Mouse (Mus musculus) cortical plate, adult 2 months (tissue): ENCODE measurements around the gene Zscan21. TPM values are rescaled to one million over a fixed set of nuclear protein-coding genes. Genes with fewer than 3 reads are reported as not detected.
"Not testable (repeated sequence)": the region's sequence is repeated elsewhere in the genome, so short reads cannot be mapped to it uniquely, and the experiment has no call there.

Experiments
- H3K27ac ChIP-seq: fragments of 200-500 bp; 2 replicates; pipeline ENCODE4 v1.5.1; 2012; ENCODE audit warnings: low read length, control low read depth, inconsistent platforms; ENCODE audit not compliant: insufficient read depth
- H3K4me1 ChIP-seq: fragments of 200-500 bp; 2 replicates; pipeline ENCODE4 v1.6.1; 2011; ENCODE audit warnings: low read length; ENCODE audit not compliant: control insufficient read depth, insufficient read depth
- H3K4me3 ChIP-seq: fragments of 200-500 bp; 2 replicates; pipeline ENCODE4 v1.5.1; 2011; ENCODE audit warnings: mild to moderate bottlenecking, low read length, control low read depth; ENCODE audit not compliant: insufficient read depth
- CTCF ChIP-seq: fragments of 200-500 bp; IDR thresholded peaks from 2 replicates; pipeline ENCODE4 v1.5.1; 2011; ENCODE audit warnings: mild to moderate bottlenecking, control low read depth, low read length; ENCODE audit not compliant: insufficient read depth; ENCODE audit errors: extremely low read depth
- POLR2A ChIP-seq: fragments of 200-500 bp; IDR thresholded peaks from 2 replicates; pipeline ENCODE4 v1.6.1; 2011; ENCODE audit warnings: mild to moderate bottlenecking, low read length, control low read depth; ENCODE audit not compliant: insufficient read depth; ENCODE audit errors: extremely low read depth
- polyA plus RNA-seq: library from polyadenylated mRNA; depleted of rRNA; stranded (reverse); fragments of >200 nt; gene quantifications from 2 replicates; pipeline ENCODE4 v1.2.3, GENCODE M21; 2012

Zscan21 gene
- polyA plus RNA-seq, 1 experiment: 18.2 TPM

- no peak overlapping the region for H3K27ac ChIP-seq
- TF ChIP-seq CTCF (no peak), POLR2A (no peak)
- no peaks in the 10 kb centered on the region for H3K4me1 ChIP-seq
- H3K4me3 ChIP-seq: no peak overlapping the region
These were observed 9.6 kb upstream of the Zscan21 start for GRCm38 (mm10) chr5:138107130-138107529.

- H3K4me3 ChIP-seq, H3K27ac ChIP-seq: not testable (repeated sequence)
These were observed 6.8 kb upstream of the Zscan21 start for GRCm38 (mm10) chr5:138109847-138110396.

GRCm38 (mm10) chr5:138117199-138118015 lies 704 bp downstream of the Zscan21 start:
- peak overlapping the region; percentile 75 for H3K27ac ChIP-seq
- no peak for TF ChIP-seq POLR2A
- peaks cover 4% of the 10 kb centered on the region for H3K4me1 ChIP-seq
- H3K4me3 ChIP-seq: peak overlapping the region; percentile 59

More at GRCm38 (mm10) chr5:138109847-138110396, 6.8 kb upstream of the Zscan21 start:
- H3K4me1 ChIP-seq: not testable (repeated sequence)

GRCm38 (mm10) chr5:138118041-138118440 lies 1.3 kb downstream of the Zscan21 start:
- no peak overlapping the region for H3K27ac ChIP-seq
- peak overlapping the region; percentile 59; the same call in 1 of the 2 replicates for H3K4me3 ChIP-seq
- TF ChIP-seq POLR2A (no peak), CTCF (no peak)
- H3K4me1 ChIP-seq: peaks cover 4% of the 10 kb centered on the region

- no peaks in the 10 kb centered on the region for H3K4me1 ChIP-seq
- no peak overlapping the region for H3K4me3 ChIP-seq
- TF ChIP-seq CTCF: no peak
- no peak for TF ChIP-seq POLR2A
- H3K27ac ChIP-seq: no peak overlapping the region
These were observed 15.8 kb downstream of the Zscan21 start for GRCm38 (mm10) chr5:138132425-138133064.

GRCm38 (mm10) chr5:138137257-138137656 lies 20.6 kb downstream of the Zscan21 start:
- H3K4me1 ChIP-seq: no peaks in the 10 kb centered on the region
- H3K27ac ChIP-seq: no peak overlapping the region
- no peak for TF ChIP-seq CTCF
- no peak for TF ChIP-seq POLR2A
- H3K4me3 ChIP-seq: no peak overlapping the region

- TF ChIP-seq POLR2A (no peak), CTCF (peak; percentile 50)
- Histone ChIP-seq H3K4me1 (no peaks in the 10 kb centered on the region), H3K4me3 (no peak overlapping the region), H3K27ac (no peak overlapping the region)
These were observed 21.3 kb downstream of the Zscan21 start for GRCm38 (mm10) chr5:138137935-138138549.

GRCm38 (mm10) chr5:138138585-138138984 lies 21.9 kb downstream of the Zscan21 start:
- Histone ChIP-seq H3K4me1 (no peaks in the 10 kb centered on the region), H3K27ac (no peak overlapping the region), H3K4me3 (no peak overlapping the region)
- TF ChIP-seq POLR2A (no peak), CTCF (no peak)

GRCm38 (mm10) chr5:138154390-138154789 lies 37.7 kb downstream of the Zscan21 start:
- H3K27ac ChIP-seq: no peak overlapping the region
- TF ChIP-seq CTCF (no peak), POLR2A (no peak)
- H3K4me1 ChIP-seq: no peaks in the 10 kb centered on the region
- peak overlapping the region; percentile 58; the same call in 1 of the 2 replicates for H3K4me3 ChIP-seq
